Mouse (Mus musculus): ENCODE measurements around the gene Ypel2.

The Ypel2 gene

DNA sequence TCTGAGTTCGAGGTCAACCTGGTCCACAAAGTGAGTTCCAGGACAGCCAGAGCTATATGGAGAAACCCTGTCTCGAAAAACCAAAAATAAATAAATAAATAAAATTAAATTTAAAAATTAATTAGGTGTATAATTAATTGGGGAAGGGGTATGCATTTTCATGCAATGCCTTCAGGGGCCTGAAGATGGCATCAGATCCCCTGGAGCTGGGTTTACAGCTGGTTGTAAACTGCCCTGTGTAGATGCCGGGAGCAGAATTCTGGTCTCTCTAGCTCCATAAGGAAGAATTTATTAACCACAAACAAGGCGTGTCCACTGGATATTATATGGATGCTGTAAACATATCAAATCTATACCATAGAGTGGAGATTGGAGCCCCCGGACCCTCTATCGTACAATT lies 87.2 kb downstream of the Ypel2 start:
- in situ Hi-C loops (cut with MboI, MseI): loop anchor here (10.0 kb wide), 1 partner anchor 89 kb away; the partner anchor contains the start of gene Ypel2

DNA sequence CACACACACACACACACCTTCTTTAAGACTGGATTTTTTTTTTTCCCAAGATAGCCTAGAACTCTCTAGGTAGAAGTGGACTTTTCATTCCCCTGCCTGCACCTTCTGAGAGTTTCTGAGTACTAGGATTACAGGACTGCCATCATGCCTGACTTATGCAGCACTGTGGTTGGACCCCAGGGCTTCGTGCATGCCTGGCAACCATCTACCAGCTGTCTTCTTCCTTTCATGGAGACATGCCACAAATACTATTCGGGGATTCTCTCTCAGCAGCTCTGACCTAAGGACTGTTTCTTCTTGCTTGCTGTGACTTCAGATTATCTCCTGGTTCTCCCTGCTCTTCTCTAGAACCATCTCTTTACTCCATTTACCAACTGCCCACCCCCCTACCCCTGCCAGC lies 88.2 kb downstream of the Ypel2 start:
- in situ Hi-C loops (cut with MboI, MseI): loop anchor here (10.0 kb wide), 1 partner anchor 90 kb away; the partner anchor contains the start of gene Ypel2

DNA sequence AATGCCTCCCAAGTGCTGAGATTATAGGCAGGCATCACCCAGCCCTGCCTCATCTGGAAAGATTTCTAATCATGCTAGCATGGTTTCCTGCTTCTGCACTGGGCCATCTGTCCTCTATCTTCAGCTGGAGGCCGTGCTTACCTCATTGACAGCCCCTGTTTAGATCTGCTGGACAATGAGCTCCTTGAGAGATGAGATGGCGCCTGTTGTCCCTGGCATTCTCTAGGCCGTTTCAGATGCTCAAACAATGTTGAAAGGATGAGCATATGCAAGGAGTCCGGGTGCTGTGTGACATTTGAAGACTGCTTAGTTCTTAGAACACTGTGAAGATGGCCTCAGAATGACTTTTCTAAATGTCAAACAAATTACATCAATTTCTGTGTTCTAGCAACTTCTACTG lies 88.8 kb downstream of the Ypel2 start:
- in situ Hi-C loops (cut with MboI, MseI): loop anchor here (10.0 kb wide), 1 partner anchor 90 kb away; the partner anchor contains the start of gene Ypel2

DNA sequence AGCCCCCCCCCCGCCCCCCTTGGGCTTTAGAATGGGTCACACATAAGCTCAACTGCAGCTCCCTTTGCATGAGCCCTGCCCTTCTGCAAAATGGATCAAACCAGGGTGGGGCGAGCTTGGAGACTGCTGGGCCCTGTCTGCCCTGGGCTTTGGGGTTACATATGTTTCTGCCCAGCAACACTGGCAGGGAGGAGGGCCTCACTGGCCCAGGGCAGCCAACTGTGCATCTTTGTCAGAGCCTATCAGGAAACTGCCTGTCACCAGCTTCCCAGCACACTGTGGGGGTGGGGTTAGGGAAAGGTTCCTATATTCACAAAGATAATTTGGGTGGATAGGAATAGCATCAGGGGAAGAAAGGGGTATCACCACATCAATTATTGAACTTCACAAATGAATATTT lies 95.1 kb downstream of the Ypel2 start:
- in situ Hi-C loops (cut with MboI, MseI): no loop called here

DNA sequence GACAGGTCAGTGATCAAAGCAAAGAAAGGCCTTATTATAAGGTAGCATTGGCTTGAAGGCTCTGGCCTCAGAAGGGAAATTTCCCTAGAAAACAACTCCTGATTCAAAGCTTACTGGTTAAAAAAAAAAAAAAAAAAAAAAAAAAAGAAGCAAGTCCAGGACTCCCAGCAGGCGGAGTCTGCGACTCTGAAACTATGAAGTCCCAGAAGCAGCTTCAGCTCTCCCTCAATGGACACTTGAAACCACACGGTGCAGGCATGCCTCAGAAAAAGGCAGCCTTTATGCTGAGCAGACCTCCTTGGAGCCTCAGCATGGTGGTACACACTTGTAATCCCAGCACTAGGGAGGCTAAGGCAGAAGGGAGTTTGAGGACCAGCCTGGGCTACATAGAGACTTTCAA lies 97.9 kb downstream of the Ypel2 start:
- in situ Hi-C loops (cut with MboI, MseI): no loop called here

DNA sequence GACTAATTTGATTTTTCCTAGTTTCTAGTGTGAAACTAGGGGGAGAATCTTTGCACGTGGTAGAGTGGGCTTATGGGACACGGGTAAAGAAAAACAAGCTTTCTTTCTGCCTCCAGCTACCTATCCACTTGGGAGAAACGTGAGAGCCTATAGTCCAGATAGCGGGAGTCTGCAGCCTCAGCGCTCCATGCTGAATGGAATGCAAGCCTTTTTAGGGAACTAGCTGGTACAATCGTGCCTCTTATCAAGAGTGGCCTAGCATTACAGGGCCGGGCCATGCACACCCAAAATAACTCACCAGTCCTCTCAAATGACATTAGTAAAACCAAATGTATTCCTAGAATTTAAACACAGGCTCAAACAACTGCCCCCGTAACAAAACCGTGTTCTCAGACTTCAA lies 98.4 kb downstream of the Ypel2 start:
- in situ Hi-C loops (cut with MboI, MseI): no loop called here

DNA sequence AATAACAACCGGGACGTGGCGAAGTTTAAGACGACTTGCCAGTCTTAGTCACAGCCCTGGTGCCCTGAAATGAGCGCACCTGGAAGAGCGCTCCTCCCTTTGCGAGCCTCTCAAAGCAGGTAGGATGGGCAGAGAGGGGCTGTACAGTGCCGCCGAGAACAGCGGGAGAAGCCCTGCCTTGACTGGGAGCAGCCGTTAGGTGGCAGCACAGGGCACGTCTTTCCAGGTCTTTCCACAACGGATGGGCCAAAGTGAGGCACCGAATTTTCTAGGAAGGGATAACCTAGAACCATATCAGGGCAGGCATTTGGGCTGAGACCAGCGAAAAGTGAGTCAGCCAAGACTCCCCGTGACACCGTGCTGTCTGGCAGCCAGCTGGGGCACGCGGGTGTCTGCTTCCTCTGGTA lies 99.3 kb downstream of the Ypel2 start:
- in situ Hi-C loops (cut with MboI, MseI): no loop called here

DNA sequence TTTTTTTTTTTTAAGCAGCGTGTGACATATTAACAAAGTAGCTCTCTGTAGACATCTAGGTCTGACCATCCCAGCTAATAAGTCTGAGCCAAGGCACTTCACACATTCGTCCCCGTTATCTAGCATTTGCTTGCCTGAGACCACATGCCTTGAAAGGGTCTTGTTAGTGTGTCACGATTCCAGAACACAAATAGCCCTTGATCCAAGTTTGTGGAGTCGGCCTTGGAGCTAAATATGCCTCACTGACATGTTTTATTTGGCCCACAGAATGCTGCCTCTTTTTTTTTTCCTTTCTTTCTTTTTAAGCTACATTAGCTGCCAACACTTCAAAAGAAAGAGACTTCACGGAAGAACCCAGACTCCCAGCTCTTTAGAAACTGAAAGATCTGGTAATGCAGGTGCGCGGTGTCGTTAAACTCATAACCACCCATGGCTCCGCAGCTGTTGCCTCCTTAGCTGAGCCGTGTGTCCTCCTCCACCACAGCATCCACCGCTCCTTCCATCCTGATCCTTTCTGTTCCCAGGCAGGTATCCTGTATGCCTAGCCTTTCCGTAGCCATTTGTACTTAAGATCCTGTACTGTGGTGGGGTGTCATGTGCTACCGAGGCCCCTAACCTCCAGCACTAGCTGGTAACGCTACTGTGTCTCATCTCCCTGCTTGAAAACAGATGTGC lies 100.4 kb downstream of the Ypel2 start:
- in situ Hi-C loops (cut with MboI, MseI): no loop called here

Data from T-helper 2 cell (primary cell).